Mouse (Mus musculus): Measurements from ENCODE around the gene Smarcc2.
A peak's percentile ranks its signal among the peaks of the same experiment; 100 is the strongest.

The Smarcc2 gene

GRCm38 (mm10) chr10:128516677-128517076, 57.6 kb downstream of the Smarcc2 start:
- no peak for DNase-seq (ENCODE audit: low spot score in 2 of 2)

GRCm38 (mm10) chr10:128518833-128519232, 59.8 kb downstream of the Smarcc2 start:
- peak in 1 of 2 experiments; percentile 42 for DNase-seq (ENCODE audit: low spot score in 2 of 2)

GRCm38 (mm10) chr10:128520591-128520990, 61.5 kb downstream of the Smarcc2 start:
- no peak for DNase-seq (ENCODE audit: low spot score in 2 of 2)

DNA sequence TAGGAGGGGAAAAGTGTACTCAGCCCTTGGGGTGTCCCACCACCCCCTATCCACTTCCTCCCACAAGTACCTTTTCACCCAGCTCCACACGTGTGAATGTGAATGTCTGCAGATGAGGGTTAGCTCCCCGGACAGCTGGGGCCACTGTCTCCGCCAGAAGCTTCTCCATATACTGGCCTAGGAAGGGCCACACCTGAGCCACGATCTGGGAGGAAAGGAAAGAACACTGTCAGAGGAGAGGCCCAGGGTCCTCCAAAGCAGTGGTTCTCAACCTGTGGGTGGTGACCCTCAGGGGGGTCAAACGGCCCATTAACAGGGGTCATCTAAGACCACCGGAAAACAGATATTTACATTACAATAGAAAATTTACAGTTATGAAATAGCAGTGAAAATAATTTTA, 63.3 kb downstream of the Smarcc2 start:
- no peak for DNase-seq (ENCODE audit: low spot score in 2 of 2)

- DNase-seq (ENCODE audit: low spot score in 2 of 2), result no peak
Observed at GRCm38 (mm10) chr10:128524111-128524731, 65.2 kb downstream of the Smarcc2 start.

GRCm38 (mm10) chr10:128524732-128525662, 65.9 kb downstream of the Smarcc2 start:
- peak in 1 of 2 experiments; percentile 43 for DNase-seq (ENCODE audit: low spot score in 2 of 2)

DNA sequence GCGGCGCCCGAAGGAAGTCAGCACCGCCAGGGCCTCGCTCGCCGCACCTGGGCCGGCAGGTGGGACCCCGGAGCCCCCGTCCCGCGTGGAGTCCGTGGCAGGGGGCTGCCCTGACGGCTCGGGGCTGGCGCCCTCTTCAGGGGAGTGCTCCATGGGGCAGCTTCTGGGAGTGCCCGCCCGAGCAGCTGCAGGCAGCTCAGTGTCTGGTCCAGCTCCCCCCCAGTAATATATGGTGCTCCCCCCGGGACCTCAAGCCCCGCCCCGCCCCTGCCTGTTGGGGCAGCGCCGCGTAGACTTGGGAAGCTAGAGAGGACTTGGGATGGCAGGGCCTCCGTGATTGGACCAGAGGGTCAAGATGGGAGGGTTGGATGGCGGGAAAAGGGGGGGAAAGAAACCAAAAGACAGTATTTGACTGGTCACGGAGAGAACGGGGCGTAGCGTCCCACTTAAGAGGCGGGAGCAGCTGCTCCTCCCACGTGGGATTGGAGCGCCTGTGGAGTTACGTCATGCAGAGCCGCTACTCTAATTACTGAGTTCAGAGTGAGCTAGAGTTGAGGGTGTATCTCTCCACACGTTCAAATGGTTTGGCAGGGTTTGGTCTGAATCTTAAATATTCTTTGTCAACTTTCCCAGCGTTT, 66.7 kb downstream of the Smarcc2 start, which contains the start of gene Esyt1:
Gene Esyt1, minus strand, starts transcription at position 201 of the 638 bp plus-strand sequence.
- peak; percentile 92 to 94 for DNase-seq (ENCODE audit: low spot score in 2 of 2)

DNA sequence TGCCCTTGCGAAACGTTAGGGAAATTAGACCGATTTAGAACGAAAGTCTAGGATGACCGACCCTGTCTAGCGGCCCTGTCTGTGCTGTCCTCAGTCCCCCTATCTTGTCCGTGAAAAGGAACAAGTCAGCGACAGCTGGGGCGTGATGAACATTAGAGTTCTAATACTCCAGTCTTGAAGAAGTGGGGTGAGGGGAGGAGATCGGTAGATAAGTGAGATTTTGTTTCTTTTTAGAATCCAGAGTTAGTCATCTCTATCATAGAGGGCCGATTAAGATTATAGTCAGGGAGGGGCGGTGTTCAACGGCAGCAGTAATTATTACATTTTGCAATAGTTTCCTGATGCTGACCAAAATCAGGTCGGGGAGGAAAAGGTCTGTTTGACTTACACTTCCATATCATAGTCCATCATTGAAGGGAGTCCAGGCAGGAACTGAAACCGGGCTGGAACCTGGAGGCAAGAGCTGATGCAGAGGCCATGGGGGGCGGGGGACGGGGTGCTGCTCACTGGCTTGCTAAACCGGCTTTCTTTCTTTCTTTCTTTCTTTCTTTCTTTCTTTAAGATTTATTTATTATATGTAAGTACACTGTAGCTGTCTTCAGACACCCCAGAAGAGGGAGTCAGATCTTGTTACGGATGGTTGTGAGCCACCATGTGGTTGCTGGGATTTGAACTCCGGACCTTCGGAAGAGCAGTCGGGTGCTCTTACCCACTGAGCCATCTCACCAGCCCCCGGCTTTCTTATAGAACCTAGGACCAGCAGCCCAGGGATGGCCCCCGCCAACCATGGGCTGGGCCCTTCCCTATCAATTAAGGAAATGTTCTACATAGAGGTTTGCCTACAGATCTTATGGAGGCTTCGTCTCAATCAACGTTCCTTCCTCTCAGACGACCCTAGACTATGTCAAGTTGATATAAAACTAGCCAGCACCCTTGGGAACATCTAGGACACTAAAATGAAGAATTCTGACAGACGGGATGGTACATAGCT, 67.6 kb downstream of the Smarcc2 start:
- DNase-seq (ENCODE audit: low spot score in 2 of 2), result no peak

- DNase-seq (ENCODE audit: low spot score in 2 of 2), result no peak
Observed at GRCm38 (mm10) chr10:128535206-128535605, 76.2 kb downstream of the Smarcc2 start.

DNA sequence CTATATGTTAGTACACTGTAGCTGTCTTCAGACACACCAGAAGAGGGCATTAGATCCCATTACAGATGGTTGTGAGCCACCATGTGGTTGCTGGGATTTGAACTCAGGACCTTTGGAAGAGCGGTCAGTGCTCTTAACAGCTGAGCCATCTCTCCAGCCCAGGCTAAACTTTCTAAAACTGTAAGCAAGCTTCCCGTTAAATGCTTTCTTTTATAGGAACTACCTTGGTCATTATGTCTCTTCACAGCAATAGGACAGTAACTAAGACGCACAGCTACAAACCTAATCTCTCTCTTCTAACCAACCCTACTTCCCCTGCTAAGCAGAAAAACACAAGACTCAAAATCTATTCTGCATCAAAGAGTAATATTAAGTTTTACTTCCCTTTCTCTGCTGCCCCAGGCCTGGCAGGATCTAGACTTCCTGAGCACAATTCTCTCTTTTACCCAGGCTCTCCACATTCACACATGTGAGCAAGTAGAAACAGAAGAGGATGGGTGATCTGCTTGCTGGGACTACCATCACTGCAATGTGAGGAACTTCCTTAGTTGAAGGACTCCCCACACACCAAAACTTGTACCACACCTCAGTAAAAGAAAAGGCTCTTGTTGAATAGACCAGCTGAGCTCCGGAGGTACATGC, 76.7 kb downstream of the Smarcc2 start:
- no peak for DNase-seq (ENCODE audit: low spot score in 2 of 2)

GRCm38 (mm10) chr10:128536266-128536940, 77.4 kb downstream of the Smarcc2 start:
- DNase-seq (ENCODE audit: low spot score in 2 of 2), result peak in 1 of 2 experiments; percentile 95

GRCm38 (mm10) chr10:128538340-128538870, 79.4 kb downstream of the Smarcc2 start:
- DNase-seq (ENCODE audit: low spot score in 2 of 2), result no peak
